Mouse (Mus musculus) cerebellum, adult 2 months (tissue): ENCODE measurements around the gene Arid1b.

Source experiments
- CTCF ChIP-seq: fragments of 200-500 bp; IDR thresholded peaks from 2 replicates; pipeline ENCODE4 v1.5.1; 2011; ENCODE audit warnings: low read depth, mild to moderate bottlenecking, control low read depth, low read length, moderate library complexity, borderline replicate concordance; ENCODE audit not compliant: insufficient read depth
- POLR2A ChIP-seq: fragments of 200-500 bp; IDR thresholded peaks from 2 replicates; pipeline ENCODE4 v1.6.1; 2011; ENCODE audit warnings: low read length, control low read depth, borderline replicate concordance; ENCODE audit not compliant: insufficient read depth

GRCm38 (mm10) chr17:5012091-5012490, 18.0 kb downstream of the Arid1b start:
- TF ChIP-seq POLR2A (no peak), CTCF (no peak)
